In the genomic region with DNA sequence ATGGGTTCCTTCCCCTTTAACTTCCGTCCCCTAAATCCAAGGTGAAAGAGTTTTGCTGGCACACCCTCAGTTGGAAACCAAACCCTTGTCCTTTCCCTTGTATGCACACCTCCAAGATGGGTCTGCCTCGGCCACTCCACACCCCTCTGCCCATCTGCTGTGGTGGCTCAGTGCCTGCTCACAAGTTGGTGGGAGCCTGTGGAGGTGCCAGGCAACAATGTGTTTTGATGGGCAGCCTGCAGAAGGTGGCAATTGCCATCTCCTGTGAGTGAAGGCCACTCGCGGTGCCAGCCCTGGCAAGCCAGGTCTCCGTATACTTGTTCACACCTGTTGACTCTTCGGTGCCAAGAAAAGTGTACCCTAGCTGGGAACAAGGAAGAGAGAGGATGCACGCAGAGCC, we compare ENCODE assay signal across 24 mouse cellular contexts.
A peak's percentile ranks its signal among the peaks of the same experiment; 100 is the strongest.
DNase-seq lines count a peak whose midpoint lies in the region; ATAC-seq and TF ChIP-seq lines count a peak whose summit lies in the region.
"Had no signal": no experiment of that assay in that cellular context is flagged by ENCODE, and none has a peak within 500 bp of the region (broad histone marks: within the 10 kb centered on the region; RNA-seq: fewer than 3 reads in every experiment).

No protein-coding gene starts in this region.

- no peak for DNase-seq in hindbrain, embryonic 11.5 days (ENCODE audit: low spot score)
- peak; percentile 38 for DNase-seq in brain, embryonic 14.5 days (ENCODE audit: low read depth)
- peak; percentile 88 to 94 for DNase-seq in cerebellum, adult 2 months
- peak; percentile 95 for DNase-seq in cerebellum, postnatal 25 days
- DNase-seq in lung, postnatal 10 days: no peak
- no peak for DNase-seq in thymus, adult 18-20 months
- DNase-seq: kidney, adult 11 months; kidney, postnatal 4 days; layer of hippocampus, adult 9-11 months; liver; right cerebral cortex, adult 18-20 months; right cerebral cortex, postnatal 4 days; thymus, postnatal 4 days had no signal

- TF ChIP-seq CTCF in brain, embryonic 14.5 days (IDR thresholded peaks at IDR 0.05; ENCODE audit: borderline replicate concordance, extremely low read depth, insufficient read depth, insufficient read length): no peak
- no peak for TF ChIP-seq CTCF in cerebellum, adult 2 months (IDR thresholded peaks at IDR 0.05; ENCODE audit: borderline replicate concordance, insufficient read depth, low read depth, low read length)

- 73% methylated on average over 7 of the region's 7 CpGs for WGBS in hindbrain, embryonic 16.5 days
- WGBS in hindbrain, embryonic 11.5 days: 89% methylated on average over 7 of the region's 7 CpGs
- WGBS in cerebellum, adult 2 months: 15% methylated on average over 7 of the region's 7 CpGs

- peak; percentile 59; the same call in 1 of the 2 replicates for ATAC-seq in hindbrain, embryonic 16.5 days
- no peak for ATAC-seq in hindbrain, embryonic 11.5 days (ENCODE audit: low FRiP score)

- H3K4me1 ChIP-seq in hindbrain, embryonic 16.5 days (ENCODE audit: control insufficient read depth, insufficient read depth, low read depth, low read length): no peaks in the 10 kb centered on the region
- no peaks in the 10 kb centered on the region for H3K4me1 ChIP-seq in hindbrain, embryonic 11.5 days (replicated peaks; ENCODE audit: control insufficient read depth, insufficient read depth, low read length)
- H3K4me1 ChIP-seq in cerebellum, adult 2 months (ENCODE audit: control insufficient read depth, insufficient read depth, low read length): peaks cover 10% of the 10 kb centered on the region
- H3K4me1 ChIP-seq: liver, embryonic 15.5 days; stomach, embryonic 15.5 days had no signal

- no peak overlapping the region for H3K27ac ChIP-seq in hindbrain, embryonic 16.5 days (ENCODE audit: low read depth, low read length)
- H3K27ac ChIP-seq in hindbrain, embryonic 11.5 days (ENCODE audit: low read depth, low read length): no peak overlapping the region
- H3K27ac ChIP-seq in cerebellum, adult 2 months (ENCODE audit: insufficient read depth, low read length): no peak overlapping the region
- H3K27ac ChIP-seq: forebrain, embryonic 10.5 days; heart, embryonic 10.5 days; left cerebral cortex, adult 2 months; limb, embryonic 10.5 days; liver, embryonic 15.5 days; lung, embryonic 15.5 days; macrophage; midbrain, embryonic 10.5 days; neural tube, embryonic 15.5 days; stomach, embryonic 15.5 days had no signal

- no peaks in the 10 kb centered on the region for H3K27me3 ChIP-seq in hindbrain, embryonic 16.5 days (replicated peaks; ENCODE audit: control insufficient read depth, insufficient read depth, low read length)
- H3K27me3 ChIP-seq in hindbrain, embryonic 11.5 days (ENCODE audit: control insufficient read depth, insufficient read depth, low read length): no peaks in the 10 kb centered on the region
- H3K27me3 ChIP-seq in cerebellum, adult 2 months (ENCODE audit: control insufficient read depth, insufficient read depth, low read length): no peaks in the 10 kb centered on the region
- H3K27me3 ChIP-seq: liver, embryonic 15.5 days; lung, embryonic 15.5 days; neural tube, embryonic 15.5 days; stomach, embryonic 15.5 days had no signal

- H3K4me2 ChIP-seq in hindbrain, embryonic 16.5 days (ENCODE audit: low read length): no peak overlapping the region
- H3K4me2 ChIP-seq in hindbrain, embryonic 11.5 days (replicated peaks; ENCODE audit: low read depth, low read length): no peak overlapping the region
- H3K4me2 ChIP-seq: liver, embryonic 15.5 days; lung, embryonic 15.5 days; neural tube, embryonic 15.5 days; stomach, embryonic 15.5 days had no signal

- H3K4me3 ChIP-seq in hindbrain, embryonic 16.5 days (ENCODE audit: low read length): no peak overlapping the region
- no peak overlapping the region for H3K4me3 ChIP-seq in hindbrain, embryonic 11.5 days (ENCODE audit: low read depth, low read length)
- no peak overlapping the region for H3K4me3 ChIP-seq in cerebellum, adult 2 months (replicated peaks; ENCODE audit: insufficient read depth, low read depth, low read length)
- H3K4me3 ChIP-seq: forebrain, embryonic 10.5 days; heart, embryonic 10.5 days; left cerebral cortex, adult 2 months; limb, embryonic 10.5 days; liver, embryonic 15.5 days; lung, embryonic 15.5 days; midbrain, embryonic 10.5 days; neural tube, embryonic 15.5 days; stomach, embryonic 15.5 days had no signal

- H3K36me3 ChIP-seq in hindbrain, embryonic 16.5 days (ENCODE audit: control insufficient read depth, insufficient read depth, low read length): no peaks in the 10 kb centered on the region
- H3K36me3 ChIP-seq in hindbrain, embryonic 11.5 days (ENCODE audit: control insufficient read depth, insufficient read depth, low read length): no peaks in the 10 kb centered on the region
- H3K36me3 ChIP-seq: forebrain, embryonic 10.5 days; heart, embryonic 10.5 days; limb, embryonic 10.5 days; liver, embryonic 15.5 days; lung, embryonic 15.5 days; midbrain, embryonic 10.5 days; neural tube, embryonic 15.5 days; stomach, embryonic 15.5 days had no signal

- no peak overlapping the region for H3K9ac ChIP-seq in hindbrain, embryonic 16.5 days (ENCODE audit: low read depth, low read length)
- no peak overlapping the region for H3K9ac ChIP-seq in hindbrain, embryonic 11.5 days (ENCODE audit: low read depth, low read length)
- H3K9ac ChIP-seq: liver, embryonic 15.5 days; lung, embryonic 15.5 days; neural tube, embryonic 15.5 days; stomach, embryonic 15.5 days had no signal

- no peaks in the 10 kb centered on the region for H3K9me3 ChIP-seq in hindbrain, embryonic 16.5 days (ENCODE audit: control insufficient read depth, low read length)
- H3K9me3 ChIP-seq in hindbrain, embryonic 11.5 days (ENCODE audit: control insufficient read depth, low read length): no peaks in the 10 kb centered on the region
- H3K9me3 ChIP-seq: forebrain, embryonic 10.5 days; heart, embryonic 10.5 days; limb, embryonic 10.5 days; liver, embryonic 15.5 days; lung, embryonic 15.5 days; midbrain, embryonic 10.5 days; neural tube, embryonic 15.5 days; stomach, embryonic 15.5 days had no signal

- no peak for TF ChIP-seq POLR2A in brain, embryonic 14.5 days (IDR thresholded peaks at IDR 0.05; ENCODE audit: borderline replicate concordance, extremely low read depth, insufficient read depth, insufficient read length, poor library complexity, severe bottlenecking)
- TF ChIP-seq POLR2A in cerebellum, adult 2 months (IDR thresholded peaks at IDR 0.05; ENCODE audit: borderline replicate concordance, insufficient read depth, low read length): no peak

Comparison
In these comparisons a context has a peak if more than half of its experiments do, and no peak if none do; other contexts are left out.
1. DNase-seq: peak in brain, embryonic 14.5 days (single experiment), cerebellum, adult 2 months (2 of 2) and cerebellum, postnatal 25 days (2 of 2); none in hindbrain, embryonic 11.5 days (single experiment), lung, postnatal 10 days (single experiment) and thymus, adult 18-20 months (0 of 2).